In genomic region chr2:130632416-130632815, GRCm38 (mm10) we compare ENCODE assay signal across 11 mouse cellular contexts. TPM values are rescaled to one million over a fixed set of nuclear protein-coding genes. Genes with fewer than 3 reads are reported as not detected.
DNase-seq lines count a peak whose midpoint lies in the region; ATAC-seq lines count a peak whose summit lies in the region.
"Had no signal": no experiment of that assay in that cellular context is flagged by ENCODE, and none has a peak within 500 bp of the region (broad histone marks: within the 10 kb centered on the region; RNA-seq: fewer than 3 reads in every experiment).

No protein-coding gene starts in this region.

- no peak for DNase-seq in frontal cortex, postnatal 14 days (ENCODE audit: low spot score in 2 of 2)
- peak; percentile 25 for DNase-seq in midbrain, embryonic 14.5 days
- peak; percentile 28 to 41 for DNase-seq in cerebellum, postnatal 25 days
- peak; percentile 35 to 60 for DNase-seq in kidney, postnatal 4 days
- DNase-seq: heart, adult 11 months had no signal

- peaks cover 12% of the 10 kb centered on the region for H3K36me3 ChIP-seq in midbrain, embryonic 14.5 days (ENCODE audit: control insufficient read depth, insufficient read depth, low read length)
- peaks cover 14% of the 10 kb centered on the region for H3K36me3 ChIP-seq in midbrain, embryonic 16.5 days (ENCODE audit: control insufficient read depth, insufficient read depth, low read length)
- H3K36me3 ChIP-seq in intestine, embryonic 16.5 days (ENCODE audit: control insufficient read depth, insufficient read depth, low read length) = no peaks in the 10 kb centered on the region

- H3K9ac ChIP-seq in midbrain, embryonic 14.5 days (replicated peaks; ENCODE audit: low read length) = no peak overlapping the region
- H3K9ac ChIP-seq in midbrain, embryonic 16.5 days (ENCODE audit: low read depth, low read length) = no peak overlapping the region
- H3K9ac ChIP-seq in intestine, embryonic 16.5 days (ENCODE audit: low read depth, low read length) = no peak overlapping the region
- H3K9ac ChIP-seq: hindbrain, embryonic 15.5 days had no signal

- H3K27me3 ChIP-seq in midbrain, embryonic 14.5 days (ENCODE audit: control insufficient read depth, insufficient read depth, low read length) = peaks cover 40% of the 10 kb centered on the region
- H3K27me3 ChIP-seq in midbrain, embryonic 16.5 days (ENCODE audit: control insufficient read depth, insufficient read depth, low read depth, low read length) = peaks cover 27% of the 10 kb centered on the region
- H3K27me3 ChIP-seq in intestine, embryonic 16.5 days (replicated peaks; ENCODE audit: control insufficient read depth, insufficient read depth, low read length) = peaks cover 11% of the 10 kb centered on the region

- peaks cover 12% of the 10 kb centered on the region for H3K4me1 ChIP-seq in midbrain, embryonic 14.5 days (ENCODE audit: control insufficient read depth, insufficient read depth, low read length)
- H3K4me1 ChIP-seq in midbrain, embryonic 16.5 days (ENCODE audit: control insufficient read depth, insufficient read depth, low read length) = peaks cover 21% of the 10 kb centered on the region
- H3K4me1 ChIP-seq in intestine, embryonic 16.5 days (ENCODE audit: control insufficient read depth, insufficient read depth, low read length) = peaks cover 31% of the 10 kb centered on the region

- ATAC-seq in frontal cortex, adult (ENCODE audit: low TSS enrichment) = peak; percentile 31
- no peak for ATAC-seq in midbrain, embryonic 14.5 days (ENCODE audit: low FRiP score, low TSS enrichment)
- no peak for ATAC-seq in midbrain, embryonic 16.5 days
- ATAC-seq in intestine, embryonic 16.5 days = no peak
- ATAC-seq: CD4-positive, CD25-positive, alpha-beta regulatory T cell, adult 4 months had no signal

- no peaks in the 10 kb centered on the region for H3K9me3 ChIP-seq in midbrain, embryonic 14.5 days (ENCODE audit: control insufficient read depth, low read length)
- no peaks in the 10 kb centered on the region for H3K9me3 ChIP-seq in midbrain, embryonic 16.5 days (replicated peaks; ENCODE audit: control insufficient read depth, low read length, poor library complexity, severe bottlenecking)
- H3K9me3 ChIP-seq in intestine, embryonic 16.5 days (ENCODE audit: control insufficient read depth, low read length) = no peaks in the 10 kb centered on the region
- H3K9me3 ChIP-seq: hindbrain, embryonic 15.5 days had no signal

- H3K27ac ChIP-seq in midbrain, embryonic 14.5 days (replicated peaks; ENCODE audit: low read depth, low read length) = no peak overlapping the region
- no peak overlapping the region for H3K27ac ChIP-seq in midbrain, embryonic 16.5 days (ENCODE audit: low read length)
- no peak overlapping the region for H3K27ac ChIP-seq in intestine, embryonic 16.5 days (ENCODE audit: low read length)
- H3K27ac ChIP-seq: hindbrain, embryonic 15.5 days had no signal

- H3K4me3 ChIP-seq in midbrain, embryonic 14.5 days (replicated peaks; ENCODE audit: low read depth, low read length) = no peak overlapping the region
- no peak overlapping the region for H3K4me3 ChIP-seq in midbrain, embryonic 16.5 days (ENCODE audit: low read depth, low read length)
- no peak overlapping the region for H3K4me3 ChIP-seq in intestine, embryonic 16.5 days (ENCODE audit: low read length)
- H3K4me3 ChIP-seq: hindbrain, embryonic 15.5 days had no signal

- no peak overlapping the region for H3K4me2 ChIP-seq in midbrain, embryonic 14.5 days (ENCODE audit: low read length)
- H3K4me2 ChIP-seq in midbrain, embryonic 16.5 days (ENCODE audit: low read length) = no peak overlapping the region
- H3K4me2 ChIP-seq in intestine, embryonic 16.5 days (ENCODE audit: low read depth, low read length) = no peak overlapping the region
- H3K4me2 ChIP-seq: hindbrain, embryonic 15.5 days; liver, embryonic 11.5 days had no signal

- WGBS in midbrain, embryonic 14.5 days = 44% methylated on average over 1 of the region's 1 CpGs
- 42% methylated on average over 1 of the region's 1 CpGs for WGBS in midbrain, embryonic 16.5 days
- WGBS in intestine, embryonic 16.5 days = 66% methylated on average over 1 of the region's 1 CpGs

RNA-seq across cellular contexts. Expression of gene Ubox5, which starts 2.6 kb away (rescaled TPM):
- polyA plus RNA-seq in midbrain, embryonic 14.5 days (2014; fragmentation: Nextera tagmentation; extraction: Ambion mirVana) = 10.6 and 13.0 TPM in 2 replicates
- 8.4 and 8.9 TPM in 2 replicates for polyA plus RNA-seq in midbrain, embryonic 16.5 days (2015; fragmentation: Nextera tagmentation; extraction: Ambion mirVana)
- polyA plus RNA-seq in intestine, embryonic 16.5 days (2015; fragmentation: Nextera tagmentation; extraction: Ambion mirVana) = 11.7 and 12.0 TPM in 2 replicates

RNA-seq across cellular contexts. Expression of gene Fastkd5, which starts 2.6 kb away (rescaled TPM):
- 7.4 and 13.8 TPM in 2 replicates for polyA plus RNA-seq in midbrain, embryonic 14.5 days (2014; fragmentation: Nextera tagmentation; extraction: Ambion mirVana)
- 10.2 and 11.4 TPM in 2 replicates for polyA plus RNA-seq in midbrain, embryonic 16.5 days (2015; fragmentation: Nextera tagmentation; extraction: Ambion mirVana)
- 15.5 and 16.2 TPM in 2 replicates for polyA plus RNA-seq in intestine, embryonic 16.5 days (2015; fragmentation: Nextera tagmentation; extraction: Ambion mirVana)

RNA-seq across cellular contexts. Expression of gene Lzts3, which starts 10.2 kb away (rescaled TPM):
- polyA plus RNA-seq in midbrain, embryonic 14.5 days (2014; fragmentation: Nextera tagmentation; extraction: Ambion mirVana) = 3.4 and 9.1 TPM in 2 replicates
- polyA plus RNA-seq in midbrain, embryonic 16.5 days (2015; fragmentation: Nextera tagmentation; extraction: Ambion mirVana) = 17.7 and 20.7 TPM in 2 replicates
- polyA plus RNA-seq in intestine, embryonic 16.5 days (2015; fragmentation: Nextera tagmentation; extraction: Ambion mirVana) = 15.0 and 19.0 TPM in 2 replicates

RNA-seq across cellular contexts. Expression of gene Ddrgk1, which starts 32.0 kb away (rescaled TPM):
- polyA plus RNA-seq in midbrain, embryonic 14.5 days (2014; fragmentation: Nextera tagmentation; extraction: Ambion mirVana) = 50.5 and 56.1 TPM in 2 replicates
- polyA plus RNA-seq in midbrain, embryonic 16.5 days (2015; fragmentation: Nextera tagmentation; extraction: Ambion mirVana) = 71.0 and 77.1 TPM in 2 replicates
- 87.1 and 88.0 TPM in 2 replicates for polyA plus RNA-seq in intestine, embryonic 16.5 days (2015; fragmentation: Nextera tagmentation; extraction: Ambion mirVana)

RNA-seq across cellular contexts. Expression of gene Itpa, which starts 35.0 kb away (rescaled TPM):
- 122 and 135 TPM in 2 replicates for polyA plus RNA-seq in midbrain, embryonic 14.5 days (2014; fragmentation: Nextera tagmentation; extraction: Ambion mirVana)
- polyA plus RNA-seq in midbrain, embryonic 16.5 days (2015; fragmentation: Nextera tagmentation; extraction: Ambion mirVana) = 136 and 137 TPM in 2 replicates
- polyA plus RNA-seq in intestine, embryonic 16.5 days (2015; fragmentation: Nextera tagmentation; extraction: Ambion mirVana) = 72.2 and 81.0 TPM in 2 replicates

Comparison
In these comparisons a context has a peak if more than half of its experiments do, and no peak if none do; other contexts are left out.
1. DNase-seq: peak in midbrain, embryonic 14.5 days (single experiment), cerebellum, postnatal 25 days (2 of 2) and kidney, postnatal 4 days (2 of 2); none in frontal cortex, postnatal 14 days (0 of 2).